ENCODE assay signal across 33 mouse cellular contexts in the genomic region with DNA sequence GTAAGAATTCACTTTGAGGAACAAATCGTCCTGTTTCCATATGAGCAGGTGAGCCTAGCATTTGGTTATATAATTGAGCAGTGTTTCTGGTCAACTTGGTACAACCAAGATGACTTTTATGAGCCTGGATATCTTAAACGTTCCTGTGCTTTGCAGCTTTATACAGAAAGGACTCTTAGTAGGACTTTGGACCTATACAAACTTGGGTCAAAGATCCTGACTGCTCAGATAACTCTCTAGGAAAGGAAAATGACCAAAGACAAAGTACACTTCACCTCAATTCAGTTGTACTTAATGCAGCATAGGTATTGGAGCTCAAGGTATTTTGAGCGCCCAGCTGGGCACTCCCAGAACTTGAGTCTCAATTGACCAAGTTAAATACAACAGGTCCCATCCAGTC. TPM values are rescaled to one million over a fixed set of nuclear protein-coding genes. Genes with fewer than 3 reads are reported as not detected.
"Had no signal": no experiment of that assay in that cellular context is flagged by ENCODE, and none has a peak within 500 bp of the region (broad histone marks: within the 10 kb centered on the region; RNA-seq: fewer than 3 reads in every experiment).

No protein-coding gene starts in this region.

- H3K4me3 ChIP-seq: heart, adult 2 months; heart, embryonic 10.5 days; heart, embryonic 12.5 days; heart, embryonic 13.5 days; heart, embryonic 15.5 days; hindbrain, embryonic 10.5 days; hindbrain, embryonic 12.5 days; hindbrain, embryonic 13.5 days; hindbrain, embryonic 15.5 days; kidney, embryonic 15.5 days; left cerebral cortex, adult 2 months had no signal

- DNase-seq: heart, adult 2 months; heart, postnatal 10 days; heart, postnatal 14 days; heart, postnatal 36 days; heart, postnatal 4 days; kidney, adult 11 months; kidney, adult 18-20 months; kidney, adult 2 months; kidney, adult 8-10 months; kidney, adult 9 months; kidney, postnatal 10 days; kidney, postnatal 14 days; kidney, postnatal 25 days; kidney, postnatal 36 days; kidney, postnatal 4 days; layer of hippocampus, adult 9-11 months; layer of hippocampus, postnatal 36 days had no signal

- H3K27ac ChIP-seq: heart, adult 2 months; heart, embryonic 10.5 days; heart, embryonic 13.5 days; heart, embryonic 15.5 days; hindbrain, embryonic 10.5 days; hindbrain, embryonic 12.5 days; hindbrain, embryonic 13.5 days; hindbrain, embryonic 14.5 days; hindbrain, embryonic 15.5 days; hindbrain, postnatal 0 days; kidney, embryonic 15.5 days; kidney, postnatal 0 days had no signal

- H3K4me1 ChIP-seq: heart, embryonic 10.5 days; heart, embryonic 12.5 days; heart, embryonic 13.5 days; heart, embryonic 15.5 days; hindbrain, embryonic 10.5 days; hindbrain, embryonic 12.5 days; hindbrain, embryonic 13.5 days; hindbrain, embryonic 15.5 days; kidney, embryonic 15.5 days had no signal

- H3K4me2 ChIP-seq: heart, embryonic 11.5 days; heart, embryonic 12.5 days; heart, embryonic 13.5 days; heart, embryonic 15.5 days; hindbrain, embryonic 12.5 days; hindbrain, embryonic 13.5 days; hindbrain, embryonic 14.5 days; hindbrain, embryonic 15.5 days; kidney, embryonic 15.5 days had no signal

- H3K9ac ChIP-seq: heart, embryonic 12.5 days; heart, embryonic 13.5 days; heart, embryonic 15.5 days; hindbrain, embryonic 12.5 days; hindbrain, embryonic 13.5 days; hindbrain, embryonic 14.5 days; hindbrain, embryonic 15.5 days; kidney, embryonic 15.5 days had no signal

- H3K27me3 ChIP-seq: heart, embryonic 12.5 days; heart, embryonic 13.5 days; heart, embryonic 15.5 days; hindbrain, embryonic 12.5 days; hindbrain, embryonic 13.5 days; hindbrain, embryonic 15.5 days; kidney, embryonic 15.5 days had no signal

- H3K36me3 ChIP-seq: heart, embryonic 10.5 days; heart, embryonic 12.5 days; heart, embryonic 13.5 days; heart, embryonic 15.5 days; hindbrain, embryonic 10.5 days; kidney, embryonic 15.5 days had no signal

- ATAC-seq: inflammation-experienced regulatory T-cells, adult 6 months had no signal

- H3K9me3 ChIP-seq: heart, embryonic 10.5 days; heart, embryonic 13.5 days; heart, embryonic 15.5 days; hindbrain, embryonic 10.5 days; hindbrain, embryonic 12.5 days; hindbrain, embryonic 13.5 days; hindbrain, embryonic 15.5 days; kidney, embryonic 15.5 days had no signal

RNA-seq across cellular contexts. Expression of gene Pxdn, which starts 21.3 kb away (rescaled TPM):
- total RNA-seq: hematopoietic stem cell, adult 5-6 weeks had no signal
- polyA plus RNA-seq: inflammation-experienced regulatory T-cells, adult 6 months had no signal
